Mouse (Mus musculus) T-cell, adult 66 days (primary cell): Measurements from ENCODE around the gene Dagla. TPM values are rescaled to one million over a fixed set of nuclear protein-coding genes. Genes with fewer than 3 reads are reported as not detected.

Experiments
- total RNA-seq, 2 experiments: library from RNA; stranded (reverse); gene quantifications; 3 replicates in 1 of 2; 4 replicates in 1 of 2; pipeline ENCODE4 v1.2.4; 2023

The Dagla gene
- total RNA-seq = under 1 TPM in 1 of 2 experiments, not detected in 1; 0.09 TPM

GRCm38 (mm10) chr19:10304810-10305544, at the start of gene Dagla:
Dagla (minus strand) TSS chr19:10304877.

GRCm38 (mm10) chr19:10240654-10241305, 63.9 kb downstream of the Dagla start, which contains the start of gene Myrf:
Myrf (minus strand) TSS chr19:10240748.

GRCm38 (mm10) chr19:10203848-10204615, 100.6 kb downstream of the Dagla start, which contains the start of the genes Tmem258 and Fen1:
Tmem258 (plus strand) TSS chr19:10204014.
Fen1 (minus strand) TSS chr19:10204169.

Other genes with a start within 250 kb of the Dagla start
- gene Fads2, start 203.1 kb downstream of the Dagla start, total RNA-seq = 1 to 10 TPM in 1 of 2 experiments, under 1 TPM in 1; 0.89 to 1.9 TPM
- 10 to 100 TPM; 21.1 to 21.3 TPM for gene Fads1, start 122.0 kb downstream of the Dagla start, total RNA-seq
- 100 to 1,000 TPM; 113 to 128 TPM for gene Tmem258, start 100.9 kb downstream of the Dagla start, total RNA-seq
- gene Fen1, start 100.7 kb downstream of the Dagla start, total RNA-seq = 10 to 100 TPM; 24.3 to 26.6 TPM
- gene Myrf, start 64.1 kb downstream of the Dagla start, total RNA-seq = under 1 TPM in 1 of 2 experiments, not detected in 1; 0.12 TPM
- gene Syt7, start 84.2 kb upstream of the Dagla start, total RNA-seq = not detected
- gene Lrrc10b, start 152.6 kb upstream of the Dagla start, total RNA-seq = not detected
- gene Ppp1r32, start 178.1 kb upstream of the Dagla start, total RNA-seq = 1 to 10 TPM; 3.4 to 5.6 TPM
- 100 to 1,000 TPM; 126 to 129 TPM for gene Cpsf7, start 220.4 kb upstream of the Dagla start, total RNA-seq
- 10 to 100 TPM; 45.5 to 47.4 TPM for gene Sdhaf2, start 221.3 kb upstream of the Dagla start, total RNA-seq